Mouse (Mus musculus): ENCODE measurements around the gene Zfyve28.

- TF ChIP-seq POLR2A (IDR thresholded peaks at IDR 0.05; ENCODE audit: borderline replicate concordance, control insufficient read depth, low read depth, low read length) (no peak), CTCF (IDR thresholded peaks at IDR 0.05; ENCODE audit: control insufficient read depth, insufficient read depth, low read length) (no peak)
Observed at GRCm38 (mm10) chr5:34309016-34309415, 20.8 kb upstream of the Zfyve28 start.
